Mouse (Mus musculus) left cerebral cortex, postnatal 10 days (tissue): ENCODE measurements around the gene Eri3. TPM values are rescaled to one million over a fixed set of nuclear protein-coding genes. Genes with fewer than 3 reads are reported as not detected.
A peak's percentile ranks its signal among the peaks of the same experiment; 100 is the strongest.

ENCODE experiments used
- DNase-seq, 2 experiments: peaks; one replicate each; pipeline ENCODE4 v3.0.0; 2021 to 2022; ENCODE audit warnings: low spot score in 2 of 2, mixed read lengths in 1 of 2; ENCODE audit errors: extremely low spot score in 1 of 2
- intact Hi-C: fragments of 180-260 bp; cut with DNase I; formaldehyde crosslinking; loops from one replicate; pipeline ENCODE4 v1.15.1; 2025
- total RNA-seq, 2 experiments: library from RNA; stranded (reverse); gene quantifications; 2 replicates each; pipeline ENCODE4 v1.2.3; 2021

Gene Eri3
- total RNA-seq, 2 experiments from 2014 or later = 251 to 264 TPM

DNA sequence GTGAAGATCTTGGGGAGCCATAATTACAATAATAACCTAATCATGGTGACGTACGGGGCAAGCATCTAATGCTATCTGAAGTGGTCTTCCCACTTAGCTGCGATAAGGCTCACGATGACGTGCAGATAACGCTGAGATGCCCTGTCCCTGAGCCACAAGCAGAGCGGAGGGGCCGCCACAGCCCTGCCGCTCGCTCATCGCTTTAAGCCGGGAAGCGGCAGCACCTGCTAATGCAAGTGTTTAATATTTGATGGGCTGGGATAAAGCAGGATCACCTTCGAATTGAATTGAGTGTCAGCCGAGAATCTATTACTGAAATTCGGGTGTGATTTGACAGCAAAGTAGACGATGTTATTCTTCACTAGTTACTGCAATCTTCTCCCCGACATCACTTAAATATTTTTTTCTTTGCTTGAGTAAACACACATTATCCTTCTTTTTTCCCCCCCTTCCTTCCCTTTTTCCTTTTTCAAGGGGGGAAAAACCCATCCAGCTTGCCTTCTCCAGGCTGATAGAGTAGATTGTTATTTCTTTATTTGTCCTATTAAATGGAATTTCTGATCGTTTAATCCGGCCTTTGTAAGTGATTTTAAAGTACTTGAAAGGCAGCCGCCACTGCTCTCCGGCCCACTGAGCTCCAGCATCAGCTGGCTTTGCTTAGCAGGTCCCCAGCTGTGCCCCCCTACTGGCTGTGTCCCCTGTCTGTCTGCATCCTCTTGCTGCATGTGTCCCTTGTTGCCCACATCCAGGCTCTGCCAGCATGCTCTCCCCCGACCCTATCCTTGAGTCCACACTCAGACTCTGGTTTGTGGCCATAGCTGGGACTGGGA is 97.0 kb downstream of the Eri3 start:
- DNase-seq = no peak
- intact Hi-C loops = no loop called here

DNA sequence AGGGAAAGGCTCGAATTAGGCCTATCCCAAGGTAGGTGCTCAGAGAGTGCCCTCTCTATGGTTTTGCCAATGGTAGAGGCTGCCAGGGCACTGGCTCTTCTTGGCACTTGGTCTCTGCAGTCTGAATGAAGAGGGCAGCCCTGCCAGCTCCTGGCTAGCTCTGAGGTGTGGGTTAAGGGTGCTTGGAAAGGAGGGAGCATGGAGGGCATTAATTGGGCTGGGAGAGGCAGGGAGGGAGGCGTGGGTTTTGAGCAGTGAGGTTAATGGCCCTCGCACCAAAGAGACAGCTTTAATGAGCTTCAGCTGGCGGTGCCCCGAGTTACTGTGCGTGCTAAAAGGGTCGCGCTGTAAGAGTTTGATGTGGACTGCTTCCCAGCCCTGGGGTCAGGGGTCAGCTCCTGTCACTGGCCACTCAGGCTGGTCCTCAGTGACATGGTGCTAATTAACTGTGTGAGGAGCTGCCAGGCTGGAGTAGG is 101.5 kb downstream of the Eri3 start:
- DNase-seq = peak in 1 of 2 experiments; percentile 54
- intact Hi-C loops = no loop called here

DNA sequence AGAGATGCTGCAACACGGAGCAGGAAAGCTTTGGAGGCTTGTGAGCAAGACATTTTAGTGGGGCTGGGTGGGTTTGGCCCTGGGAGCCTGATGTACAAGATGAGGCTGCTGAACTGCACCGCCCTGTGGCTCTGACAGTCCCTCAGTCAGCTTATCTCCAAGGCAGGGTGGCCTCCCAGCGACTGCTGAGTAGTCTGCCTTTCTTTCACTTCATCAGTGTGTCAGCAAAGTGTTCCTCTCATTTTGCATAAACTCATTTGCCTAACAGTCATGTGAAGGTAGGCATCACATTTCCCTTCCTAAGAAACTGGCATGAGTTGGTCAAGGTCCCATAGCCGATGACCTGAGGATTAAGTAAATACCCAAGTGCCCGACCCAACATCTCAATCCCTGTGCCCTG is 102.6 kb downstream of the Eri3 start:
- intact Hi-C loops = no loop called here
- DNase-seq = no peak

DNA sequence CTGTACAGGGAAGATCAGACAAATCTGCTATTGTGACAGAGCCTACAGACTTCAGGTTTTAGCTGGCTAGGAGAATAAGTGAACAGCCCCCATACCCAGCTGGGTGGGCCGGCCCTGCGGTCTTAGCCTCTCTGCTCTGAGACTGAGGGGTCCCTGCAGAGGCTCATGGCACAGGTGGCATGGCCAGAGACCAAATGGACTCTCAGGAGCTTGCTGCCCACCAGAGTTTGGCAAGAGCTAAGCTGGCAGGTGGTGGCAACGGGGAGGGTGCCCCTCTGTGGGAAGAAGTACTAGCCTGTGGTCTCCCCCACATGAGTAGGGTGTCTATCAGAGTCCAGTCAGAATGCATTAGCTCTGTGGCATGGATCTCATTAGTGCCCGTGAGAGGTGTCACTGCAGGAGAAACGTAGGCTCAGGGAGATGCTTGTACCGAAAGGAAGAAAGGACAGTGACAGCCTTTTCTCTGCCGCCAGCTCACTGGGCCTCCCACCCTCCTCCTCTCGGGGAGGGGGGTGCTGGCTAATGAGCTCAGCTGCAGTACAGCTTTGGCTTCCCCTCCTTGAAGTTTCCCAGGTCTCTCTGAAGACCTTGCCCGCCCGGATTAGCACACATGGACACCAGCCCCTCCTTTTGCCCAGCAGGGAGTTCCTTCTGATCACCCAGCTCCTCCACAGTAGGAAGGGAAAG is 104.0 kb downstream of the Eri3 start:
- intact Hi-C loops = no loop called here
- DNase-seq = peak in 1 of 2 experiments; percentile 20

DNA sequence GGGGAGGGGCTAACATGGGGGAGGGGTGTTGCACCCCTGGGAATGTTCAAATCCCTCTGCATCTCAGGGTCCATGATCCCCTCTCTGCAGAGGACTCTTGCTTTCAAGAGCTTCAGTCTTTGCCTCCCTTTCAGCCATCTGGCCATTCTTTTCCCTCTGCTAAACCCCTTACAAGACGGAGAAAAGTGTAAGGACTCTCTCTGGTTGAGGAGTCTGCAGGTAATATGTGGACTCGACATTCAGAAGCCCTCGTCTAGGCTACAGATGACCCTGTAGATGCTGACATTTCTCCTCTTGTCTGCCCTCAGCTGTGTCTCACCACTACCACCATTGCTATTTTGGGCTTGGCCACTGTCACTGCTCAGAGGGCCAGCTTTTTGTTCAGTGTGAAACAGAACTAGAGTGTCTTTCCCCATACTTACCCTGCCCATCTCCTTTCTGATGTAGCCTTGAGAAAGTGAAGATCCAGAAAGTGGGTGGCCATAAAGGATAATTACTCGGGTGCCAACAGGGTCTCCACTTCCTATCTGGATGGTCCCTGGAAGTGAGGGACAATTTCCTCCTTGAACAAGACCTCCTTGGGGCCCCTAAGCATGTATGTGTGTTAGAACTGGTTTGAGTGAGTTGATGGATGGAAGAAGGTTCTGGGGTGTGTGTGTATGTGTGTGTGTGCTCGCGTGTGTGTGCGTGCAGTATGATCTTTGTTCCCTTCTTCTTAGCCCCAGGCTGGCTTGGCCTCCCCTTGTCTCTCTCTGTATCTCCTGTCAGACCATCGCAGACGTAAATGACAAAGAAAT is 104.7 kb downstream of the Eri3 start:
- intact Hi-C loops = no loop called here
- DNase-seq = no peak

DNA sequence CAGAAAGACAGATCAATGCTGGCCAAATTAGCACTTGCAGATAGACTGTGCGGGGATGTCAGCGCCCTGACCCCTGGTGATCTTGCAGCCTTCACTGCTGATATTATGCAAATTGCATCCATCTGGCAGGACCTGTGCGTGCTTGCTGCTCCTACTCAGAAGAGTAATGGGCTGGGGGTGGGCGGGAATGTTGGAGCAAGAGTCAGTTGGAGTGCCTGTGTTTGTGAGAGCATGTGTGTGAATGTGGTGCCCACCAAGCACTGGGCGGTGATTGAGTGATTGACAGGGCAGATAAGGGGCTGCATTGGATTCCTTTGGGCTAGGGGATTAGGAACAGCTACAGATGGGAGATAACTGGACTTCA is 105.3 kb downstream of the Eri3 start:
- intact Hi-C loops = no loop called here
- DNase-seq = no peak

DNA sequence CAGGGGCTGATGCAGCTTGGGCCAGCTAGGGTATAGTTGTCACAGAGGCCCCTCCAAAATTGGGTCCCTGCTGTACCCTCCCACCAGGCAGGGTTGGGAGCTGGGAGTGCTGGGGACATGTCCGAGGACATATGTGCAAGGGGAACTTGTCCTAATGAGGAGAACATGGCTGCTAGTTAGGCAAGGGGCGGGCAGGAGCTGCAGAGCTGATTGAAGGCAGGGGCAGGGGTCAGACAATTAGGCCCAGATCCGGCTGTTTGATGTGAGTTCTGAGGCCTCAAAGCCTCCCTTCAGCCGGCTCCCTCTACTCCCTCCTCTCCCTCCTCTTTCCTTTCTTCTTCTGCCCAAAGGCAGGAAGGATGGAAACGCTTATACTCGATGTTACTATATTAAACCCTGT is 106.8 kb downstream of the Eri3 start:
- intact Hi-C loops = no loop called here

DNA sequence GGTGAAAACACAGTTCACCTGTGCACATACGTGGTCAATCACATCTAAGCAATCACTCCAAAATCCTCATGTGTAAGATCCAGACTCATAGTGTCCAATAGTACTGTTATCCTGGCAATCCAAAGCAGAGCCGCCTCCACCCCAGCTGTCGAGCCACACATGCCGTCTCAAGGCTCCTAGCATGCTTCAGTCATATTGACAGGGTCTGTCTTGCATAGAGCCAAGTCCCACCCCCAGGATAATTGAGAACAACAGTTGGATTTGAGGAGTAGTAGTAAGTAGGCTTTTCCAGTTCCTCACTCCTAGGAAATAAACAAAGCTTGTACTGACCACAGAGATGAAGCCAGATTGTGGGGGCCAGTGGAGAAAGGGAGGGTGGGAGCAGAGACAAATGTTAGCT is 107.5 kb downstream of the Eri3 start:
- peak; percentile 42 to 46 for DNase-seq
- intact Hi-C loops = no loop called here

More for the DNA sequence above, 106.8 kb downstream of the Eri3 start:
- DNase-seq = peak in 1 of 2 experiments; percentile 22

DNA sequence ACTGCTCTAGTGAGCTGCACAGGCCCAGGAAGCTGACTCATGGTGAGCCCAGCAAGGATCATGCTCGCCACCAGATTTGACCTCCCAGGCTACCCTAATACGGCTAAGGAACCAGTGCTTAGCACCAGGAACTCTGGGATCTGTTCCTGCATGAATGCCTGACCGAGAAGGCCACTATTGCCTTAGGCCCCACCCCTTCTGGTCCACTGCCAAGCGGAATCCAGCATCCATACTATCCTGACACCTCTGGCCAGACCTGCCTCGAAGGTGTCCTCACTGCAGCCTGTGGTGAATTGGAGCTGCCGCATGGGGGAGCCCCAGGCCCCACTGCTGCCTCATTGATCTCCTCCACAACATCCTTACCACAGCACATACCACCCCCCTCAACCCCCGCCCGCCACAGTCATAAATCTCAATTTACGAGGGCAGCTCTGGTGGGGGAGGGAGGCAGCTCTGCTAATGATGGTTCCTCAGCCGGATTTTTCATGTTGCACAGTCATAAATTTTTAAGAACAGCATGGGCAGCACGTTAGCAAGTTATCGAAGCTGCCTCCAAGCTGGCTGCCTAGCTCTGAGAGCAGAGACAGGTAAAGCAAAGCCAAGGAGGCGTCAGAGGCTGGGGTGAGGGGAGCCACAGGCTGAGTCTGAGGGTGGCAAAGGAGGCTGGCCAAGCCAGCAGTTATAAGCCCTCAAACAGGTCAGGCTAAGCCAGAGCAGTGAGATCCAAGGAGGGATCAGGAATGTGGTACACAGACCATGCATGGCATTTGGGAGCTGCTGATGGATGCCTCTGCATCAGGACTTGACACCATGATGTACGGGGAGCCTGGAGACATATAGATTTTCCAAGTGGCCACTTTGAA is 108.6 kb downstream of the Eri3 start:
- DNase-seq = peak in 1 of 2 experiments; percentile 57
- intact Hi-C loops = no loop called here

DNA sequence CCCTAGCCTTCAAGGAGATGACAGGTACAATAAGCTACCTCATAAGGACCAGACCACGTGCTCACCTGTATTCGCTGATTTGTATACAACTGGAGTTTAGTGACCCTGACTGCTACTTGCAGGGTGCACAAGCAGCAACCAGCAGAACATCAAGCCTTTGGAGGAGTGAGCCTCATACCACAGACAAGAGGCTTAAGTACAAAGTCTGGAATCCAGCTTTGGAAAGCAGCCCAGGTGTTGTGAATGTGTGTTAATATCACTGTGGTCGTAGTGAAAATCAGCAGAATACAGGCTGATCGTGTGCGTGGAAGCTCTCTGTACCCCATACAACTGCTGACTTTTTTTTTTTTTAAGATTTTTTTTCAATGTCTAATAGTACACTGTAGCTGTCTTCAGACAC is 109.8 kb downstream of the Eri3 start:
- no peak for DNase-seq
- intact Hi-C loops = no loop called here

DNA sequence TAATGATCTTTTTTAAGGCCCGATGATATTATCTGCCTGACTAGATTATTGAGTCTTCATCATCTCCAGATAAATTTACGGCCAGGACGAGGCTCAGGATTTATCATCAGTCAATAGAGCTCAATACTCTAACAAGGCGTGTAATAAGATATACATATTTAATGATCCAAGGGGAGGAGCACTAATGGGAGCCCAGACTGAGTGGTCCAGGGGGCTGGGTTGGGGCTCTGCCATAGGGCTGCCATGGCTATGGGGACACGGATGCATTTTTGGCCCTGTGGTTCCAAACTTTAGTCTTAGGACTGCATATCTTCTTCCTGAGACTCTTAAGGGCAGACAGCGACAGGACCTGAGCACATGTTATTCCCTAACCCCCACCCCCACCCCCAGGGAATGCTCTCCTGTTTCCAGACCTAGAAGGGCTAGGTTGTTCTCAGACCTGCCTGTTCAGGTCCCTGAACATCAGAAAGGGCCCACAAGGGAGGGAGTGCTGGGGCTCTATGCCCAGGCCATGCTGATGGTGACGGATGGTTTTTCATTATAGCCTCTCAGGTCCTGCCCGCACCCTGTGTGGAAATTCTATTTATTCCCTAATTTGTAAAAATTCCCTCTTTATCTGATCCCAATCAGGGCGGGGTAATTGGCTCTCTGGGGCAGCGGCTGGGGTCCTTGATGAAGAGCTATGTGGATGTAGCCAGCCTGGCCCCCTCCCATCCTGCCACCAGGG is 114.4 kb downstream of the Eri3 start:
- intact Hi-C loops = no loop called here
- DNase-seq = no peak

DNA sequence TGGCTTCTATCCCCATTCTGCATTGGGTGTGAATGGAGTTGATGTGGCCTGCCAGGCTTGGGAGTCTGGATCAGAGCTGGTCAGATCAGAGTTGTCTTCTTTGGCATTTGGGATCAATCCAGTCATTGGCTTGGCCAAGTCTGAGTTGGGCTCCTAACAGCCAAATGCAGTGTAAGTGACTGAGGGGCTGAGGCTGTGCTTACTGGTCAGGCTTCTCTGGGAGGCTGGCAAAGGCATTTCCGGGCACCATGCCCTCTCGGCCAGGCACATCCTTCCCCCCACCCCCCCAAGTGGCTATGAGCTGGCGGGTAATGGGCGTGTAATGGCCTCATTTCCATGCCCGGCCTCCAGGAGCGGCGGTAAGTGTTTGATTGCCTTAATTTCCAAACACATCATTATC is 115.4 kb downstream of the Eri3 start:
- DNase-seq = peak in 1 of 2 experiments; percentile 52
- intact Hi-C loops = no loop called here

DNA sequence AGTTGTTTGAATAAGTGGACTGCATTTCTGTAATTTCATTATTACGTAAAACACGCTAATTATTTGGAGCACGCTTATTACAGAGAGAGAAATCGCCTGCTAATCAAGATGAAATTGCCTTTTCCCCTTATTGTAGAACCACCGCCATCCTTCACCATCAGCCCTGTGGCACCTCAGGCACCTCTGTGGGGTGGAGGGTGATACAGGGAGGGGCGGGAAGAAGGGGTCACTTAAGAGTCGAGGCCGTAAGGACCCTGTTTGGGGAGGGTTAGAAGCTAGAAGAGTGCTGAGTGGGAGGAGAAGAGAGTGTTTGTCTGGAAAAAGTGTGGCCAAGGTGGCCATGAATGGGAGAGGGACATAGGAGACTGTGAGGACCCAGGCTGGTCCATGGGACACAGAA is 115.9 kb downstream of the Eri3 start:
- DNase-seq = no peak
- intact Hi-C loops = no loop called here

DNA sequence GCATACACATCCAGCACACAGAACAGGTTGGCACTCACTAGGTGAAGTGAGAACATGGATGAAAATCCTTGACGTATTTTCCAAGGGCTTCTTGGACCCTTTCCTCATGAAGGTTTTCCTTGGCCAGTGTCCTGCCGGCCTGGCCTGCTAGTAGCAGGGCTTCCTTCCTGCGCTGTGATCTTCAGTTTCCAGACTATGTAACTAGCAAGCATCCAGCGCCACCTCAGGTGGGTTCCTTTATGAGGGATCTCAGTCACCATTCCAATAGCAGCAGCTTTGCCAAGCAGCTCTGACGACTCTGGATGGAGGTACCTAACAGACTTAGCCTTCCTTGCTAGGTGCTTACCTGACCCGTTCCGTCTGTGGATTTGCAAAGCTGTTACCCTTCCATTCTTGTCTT is 119.7 kb downstream of the Eri3 start:
- intact Hi-C loops = loop anchor here (10.0 kb wide), 2 partner anchors 85 to 345 kb away; no protein-coding TSS in a partner anchor
- DNase-seq = peak in 1 of 2 experiments; percentile 60

DNA sequence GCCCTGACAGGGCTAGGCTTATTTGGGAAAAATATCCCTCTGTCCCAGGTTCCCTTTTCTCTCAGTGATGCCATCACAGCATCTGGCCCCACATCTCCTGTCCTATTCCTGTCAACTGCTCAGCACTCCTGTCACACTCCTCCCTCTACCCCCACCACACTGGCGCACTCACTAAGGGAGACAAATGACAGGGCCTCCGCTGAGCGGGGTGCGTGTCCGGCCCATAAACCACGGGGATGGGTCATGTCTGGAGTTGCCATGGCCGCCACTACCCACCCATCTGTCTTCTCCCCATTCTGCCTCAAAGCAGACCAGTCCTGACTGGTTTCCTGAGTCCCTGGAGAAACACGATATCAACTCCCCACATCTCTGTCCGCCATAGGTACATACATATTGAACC is 121.9 kb downstream of the Eri3 start:
- intact Hi-C loops = loop anchor here (10.0 kb wide), 2 partner anchors 87 to 347 kb away; no protein-coding TSS in a partner anchor
- no peak for DNase-seq

DNA sequence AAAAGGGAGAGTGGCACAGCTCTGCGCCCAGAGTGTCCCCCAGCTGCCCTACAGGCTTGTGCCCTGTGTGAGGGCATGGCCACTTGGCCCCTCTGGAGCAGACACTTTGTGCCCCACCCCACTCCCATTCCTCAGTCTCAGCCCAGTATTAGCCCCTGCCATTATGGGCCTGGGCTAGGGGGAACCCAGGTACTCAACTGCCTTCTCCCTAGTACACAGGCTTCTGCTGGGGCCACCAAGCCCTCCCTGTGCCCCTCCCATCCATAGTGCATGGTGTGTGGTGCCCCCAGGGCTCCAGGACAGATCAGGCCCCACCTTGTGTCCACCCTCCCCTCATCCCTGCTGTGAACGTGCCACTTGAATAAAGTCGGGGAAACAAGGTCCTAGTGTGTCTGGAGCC is 123.7 kb downstream of the Eri3 start:
- no peak for DNase-seq
- intact Hi-C loops = loop anchor here (10.0 kb wide), 2 partner anchors 89 to 349 kb away; no protein-coding TSS in a partner anchor

DNA sequence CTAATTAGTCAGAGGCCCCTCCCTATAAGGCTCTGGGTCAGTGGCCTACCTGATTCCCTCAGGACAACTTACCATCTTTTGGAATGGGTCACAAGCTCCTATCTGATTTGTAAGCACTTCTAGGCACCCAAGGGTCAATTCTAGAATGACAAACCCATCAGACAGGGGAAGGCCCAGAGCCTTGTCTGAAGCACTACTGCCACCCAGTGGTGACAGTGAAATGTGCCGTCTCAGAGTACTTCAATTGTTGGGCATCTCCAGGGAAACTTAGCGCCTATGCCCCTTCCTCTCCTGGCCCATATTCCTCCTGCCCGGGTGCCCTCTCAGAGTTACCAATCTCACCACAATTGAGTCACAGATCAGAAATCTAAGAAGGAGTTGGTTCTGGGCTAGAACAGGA is 126.7 kb downstream of the Eri3 start:
- DNase-seq = peak; percentile 73 to 82
- intact Hi-C loops = loop anchor here (10.0 kb wide), 2 partner anchors 92 to 352 kb away; no protein-coding TSS in a partner anchor

DNA sequence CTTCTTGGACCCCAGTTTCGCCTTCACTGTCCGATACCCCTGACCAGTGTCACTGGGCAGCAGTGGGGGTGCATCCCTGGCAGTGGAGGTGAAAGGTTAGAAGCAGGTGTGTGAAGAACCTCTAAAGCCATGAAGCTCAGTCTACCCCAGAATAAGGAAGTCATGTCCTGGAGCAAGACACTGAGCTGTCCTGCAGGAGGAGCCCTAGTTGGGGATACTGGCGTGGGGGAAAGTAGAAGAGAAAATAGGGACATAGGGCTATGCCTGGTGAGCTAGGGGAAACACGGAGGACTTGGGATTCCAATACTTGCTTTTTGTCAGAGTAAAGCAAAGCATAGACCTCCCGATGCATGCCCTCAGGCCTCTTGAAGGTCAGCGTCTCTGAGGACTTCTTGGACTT is 130.8 kb downstream of the Eri3 start:
- DNase-seq = peak in 1 of 2 experiments; percentile 15
- intact Hi-C loops = no loop called here
